Mouse (Mus musculus) spleen, embryonic (tissue): ENCODE measurements at regions not wholly inside any gene's neighbourhood (a gene's known extent, or its start where the extent isn't known, plus 50 kb on each side); places are given as distances from the start of the nearest gene placed in this dataset.

Source experiments
- CTCF ChIA-PET: fragments of 350-600 bp; sonication (Branson Sonifier 250); formaldehyde crosslinking; loops from one replicate; lab custom pipeline; 2022; lab: Charles Lee

DNA sequence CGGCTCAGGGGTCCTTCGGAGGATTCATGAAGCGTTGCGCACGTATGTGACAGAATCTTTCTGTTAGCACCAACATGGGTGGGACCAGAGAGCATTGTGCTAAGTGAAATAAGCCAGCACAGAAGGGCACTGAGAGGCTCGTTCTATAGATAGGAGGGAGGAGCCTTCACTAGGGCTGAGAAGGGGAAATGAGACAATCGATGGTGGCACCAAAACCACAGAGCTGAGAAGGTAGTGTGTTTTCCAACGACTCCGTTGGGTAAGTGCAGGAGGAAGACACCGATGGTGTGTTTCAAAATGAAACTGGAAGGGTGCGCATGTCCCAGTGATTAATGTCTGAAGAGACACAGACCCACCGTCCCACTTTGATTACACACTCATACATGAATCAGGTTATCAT lies 54.7 kb upstream of the Krtap11-1 start:
- CTCF ChIA-PET = no interaction called here

DNA sequence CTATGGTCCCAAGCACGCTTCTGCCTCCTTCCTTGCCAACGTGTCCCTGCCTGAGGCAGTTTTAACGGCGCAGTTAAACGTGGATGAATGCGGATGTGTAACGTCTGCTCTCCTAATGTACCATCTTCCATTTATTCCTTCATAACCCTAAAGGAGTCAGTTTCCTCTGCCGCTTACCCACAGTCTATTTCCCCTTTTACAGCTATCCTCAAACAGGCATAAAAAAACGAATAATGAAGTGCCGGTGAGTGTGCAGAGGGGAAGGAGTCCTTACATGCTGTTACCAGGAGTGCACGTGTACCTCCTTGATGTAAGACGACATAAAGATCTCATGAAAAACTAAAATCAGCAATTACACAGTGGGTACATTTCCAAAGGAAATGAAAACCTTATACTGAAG lies 54.3 kb upstream of the Krtap11-1 start:
- CTCF ChIA-PET = no interaction called here
